Mouse (Mus musculus): ENCODE results near the gene Gm10647.
"Not testable (repeated sequence)": the region's sequence is repeated elsewhere in the genome, so short reads cannot be mapped to it uniquely, and the experiment has no call there.

Gene Gm10647

DNA sequence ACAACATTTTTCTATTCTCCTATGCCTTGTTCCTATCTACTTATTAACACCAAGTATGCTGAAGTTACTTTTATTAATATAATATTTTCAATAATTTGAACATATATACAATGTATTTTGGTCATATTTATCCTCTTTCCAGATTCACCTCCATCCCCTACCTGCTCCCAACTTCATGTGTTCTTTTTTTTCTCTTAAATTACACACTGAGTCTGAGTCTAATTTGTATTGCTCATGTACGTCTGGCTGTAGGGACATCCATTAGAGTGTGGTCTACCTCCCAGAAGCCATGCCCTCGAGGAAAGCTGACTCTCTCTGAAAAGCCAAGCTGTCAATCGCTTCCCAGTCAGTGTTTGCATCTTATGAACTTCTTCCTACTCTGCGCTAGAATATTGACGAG lies at the start of gene Gm10647:
TSS of gene Gm10647 (plus strand) at position 301 of the 400 bp plus-strand sequence.
- no peak for DNase-seq (ENCODE audit: low read depth)

DNA sequence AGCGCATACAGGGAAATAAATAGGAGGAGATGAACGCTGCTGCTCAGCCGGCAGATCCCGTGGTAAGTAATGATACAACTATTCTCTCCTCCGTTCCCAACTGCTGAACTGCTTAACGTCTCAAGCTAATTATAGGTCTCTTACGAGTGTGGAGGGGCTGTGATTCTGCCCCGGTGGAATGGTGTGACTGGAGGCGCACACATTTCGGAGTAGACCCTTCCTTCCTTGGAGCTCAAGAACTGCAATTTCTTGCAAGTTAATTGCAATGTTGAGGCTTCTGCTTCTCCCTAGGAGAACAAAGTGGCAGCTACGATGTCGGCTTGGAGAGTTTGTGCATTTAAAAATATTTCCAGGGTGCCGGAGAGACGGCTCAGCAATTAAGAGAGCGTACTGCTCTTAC lies 48.4 kb upstream of the Gm10647 start:
- DNase-seq (ENCODE audit: low read depth) = no peak

DNA sequence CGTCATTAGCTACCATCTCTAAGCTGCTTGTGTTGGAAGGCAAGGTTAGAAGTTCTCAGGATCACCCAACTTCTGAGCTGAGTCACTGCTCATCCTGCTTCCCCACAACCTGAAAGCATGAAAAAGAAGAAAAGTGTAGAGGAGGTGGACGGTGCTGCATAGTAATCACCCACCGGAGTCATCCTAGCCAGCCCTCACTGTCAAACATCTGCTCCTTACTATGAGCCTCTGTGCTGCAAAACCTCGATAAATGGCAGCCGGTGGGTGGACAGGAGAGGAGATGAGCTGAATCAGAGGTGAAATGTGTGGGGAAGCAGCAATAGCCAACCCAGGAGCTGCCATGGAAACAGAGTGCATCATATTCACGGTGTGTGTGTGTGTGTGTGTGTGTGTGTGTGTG lies 44.0 kb upstream of the Gm10647 start:
- DNase-seq (ENCODE audit: low read depth) = no peak

DNA sequence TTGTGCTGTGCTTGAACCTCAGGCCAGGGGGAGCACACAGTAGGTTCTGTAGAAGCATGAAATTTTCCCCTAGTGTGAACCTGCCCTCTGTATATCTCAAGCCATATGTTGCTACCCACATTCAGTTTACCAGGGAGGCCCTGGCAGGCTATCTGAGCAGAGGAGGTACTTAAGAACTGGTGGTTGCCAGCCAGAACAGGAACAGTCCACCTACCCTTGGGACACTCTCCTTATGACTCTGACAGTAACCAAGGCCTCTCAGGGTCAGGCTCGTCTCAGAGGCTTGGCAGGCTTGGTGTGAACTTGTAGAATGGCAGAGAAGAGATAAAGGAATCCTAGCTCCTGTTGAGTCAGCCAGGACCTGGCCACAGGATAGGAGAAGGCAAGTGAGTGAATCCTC lies 35.8 kb upstream of the Gm10647 start:
- DNase-seq (ENCODE audit: low read depth) = no peak

DNA sequence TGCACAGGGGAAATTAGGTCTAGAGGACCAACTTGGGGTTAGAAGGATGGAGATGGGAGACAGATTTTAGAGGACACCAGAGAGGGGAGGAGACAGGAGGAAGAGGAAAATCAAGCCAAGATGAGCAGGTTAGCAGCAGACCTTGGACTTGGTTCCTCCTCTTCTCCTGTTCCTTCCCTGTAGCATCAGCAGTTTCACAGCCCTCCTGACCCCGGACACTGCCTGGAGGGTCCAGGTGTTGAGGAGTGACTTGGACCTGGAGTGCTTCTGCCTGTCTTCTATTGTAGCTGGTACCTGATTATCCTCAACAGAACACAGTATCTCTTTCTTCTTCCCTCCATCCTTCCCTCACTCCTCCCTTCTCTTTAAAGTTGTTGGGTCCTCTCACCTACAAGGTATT lies 28.1 kb upstream of the Gm10647 start:
- DNase-seq (ENCODE audit: low read depth) = no peak

DNA sequence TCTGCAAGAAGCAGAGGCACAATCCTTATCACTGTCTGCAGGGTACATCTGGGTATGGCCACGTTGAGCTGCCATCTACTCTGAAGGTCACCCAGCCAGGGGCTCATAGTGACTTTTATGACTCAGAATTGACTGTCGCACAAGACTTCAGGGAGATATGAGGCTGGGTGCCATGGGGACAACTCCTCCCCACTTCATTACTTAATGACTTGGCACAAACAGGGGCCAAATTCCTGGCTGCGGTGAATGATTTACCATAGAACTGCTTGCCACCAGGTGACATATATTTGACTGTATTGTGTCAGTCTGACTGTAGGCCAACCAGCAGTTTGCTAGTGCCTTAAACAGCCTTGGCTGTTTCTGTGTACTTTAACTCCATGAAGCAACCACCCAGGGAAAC lies 27.6 kb upstream of the Gm10647 start:
- DNase-seq (ENCODE audit: low read depth) = no peak

DNA sequence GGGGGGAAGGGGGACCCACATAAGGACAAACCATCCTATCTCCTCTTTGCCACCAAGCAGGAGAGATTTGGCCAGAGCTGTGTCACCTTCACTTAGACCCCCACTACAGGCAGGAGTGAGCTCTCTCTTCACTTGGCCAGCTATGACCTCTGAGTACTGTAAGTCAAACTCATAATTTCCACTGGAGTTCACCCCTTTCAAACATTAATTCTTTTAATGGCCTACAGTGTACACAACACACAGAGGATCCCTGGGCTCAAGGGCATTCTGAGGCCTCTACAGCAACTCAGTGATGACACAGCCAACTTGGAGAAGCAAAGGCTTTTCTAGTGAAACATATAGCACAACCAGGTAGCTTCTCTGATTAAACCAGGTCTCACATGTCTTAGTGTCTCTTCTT lies 26.1 kb upstream of the Gm10647 start:
- DNase-seq (ENCODE audit: low read depth) = no peak

DNA sequence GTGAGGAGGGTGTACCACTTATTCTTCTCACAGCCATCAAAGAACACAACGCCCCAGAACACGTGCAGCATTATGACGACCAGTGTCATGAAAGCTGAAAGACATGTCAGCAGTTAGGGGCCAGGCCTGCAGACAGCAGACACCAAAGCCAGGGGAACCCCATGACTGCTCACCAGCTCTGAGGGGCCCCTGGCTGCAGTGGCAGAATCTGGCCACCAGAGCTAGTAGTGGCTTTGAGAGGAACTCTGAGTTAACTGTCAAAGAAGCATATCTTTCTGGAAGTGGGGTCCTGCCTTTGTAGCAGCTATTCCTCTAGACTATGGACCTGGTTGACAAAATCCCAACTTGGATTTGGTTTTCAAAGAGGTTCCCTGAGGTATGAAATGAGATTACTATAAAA lies 12.3 kb upstream of the Gm10647 start:
- not testable (repeated sequence) for DNase-seq (ENCODE audit: low read depth)

DNA sequence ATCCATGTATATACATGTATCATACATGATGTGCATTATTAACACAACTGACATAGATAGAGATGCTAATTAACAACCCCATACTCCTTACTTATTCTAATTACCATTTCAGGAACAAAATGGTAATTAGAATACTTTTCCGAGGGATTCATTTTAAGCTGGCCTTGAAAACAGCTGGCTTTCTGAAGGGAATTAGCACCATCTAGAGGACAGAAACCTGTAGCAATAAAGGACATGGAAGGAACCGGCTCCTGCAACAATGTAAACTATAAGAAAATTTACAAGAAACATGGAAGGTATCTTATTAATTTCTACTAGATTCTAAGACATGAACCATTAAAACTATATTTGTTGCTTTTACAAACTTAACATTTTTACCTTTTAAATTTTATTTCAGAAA lies 9.0 kb upstream of the Gm10647 start:
- peak; percentile 31 for DNase-seq (ENCODE audit: low read depth)

DNA sequence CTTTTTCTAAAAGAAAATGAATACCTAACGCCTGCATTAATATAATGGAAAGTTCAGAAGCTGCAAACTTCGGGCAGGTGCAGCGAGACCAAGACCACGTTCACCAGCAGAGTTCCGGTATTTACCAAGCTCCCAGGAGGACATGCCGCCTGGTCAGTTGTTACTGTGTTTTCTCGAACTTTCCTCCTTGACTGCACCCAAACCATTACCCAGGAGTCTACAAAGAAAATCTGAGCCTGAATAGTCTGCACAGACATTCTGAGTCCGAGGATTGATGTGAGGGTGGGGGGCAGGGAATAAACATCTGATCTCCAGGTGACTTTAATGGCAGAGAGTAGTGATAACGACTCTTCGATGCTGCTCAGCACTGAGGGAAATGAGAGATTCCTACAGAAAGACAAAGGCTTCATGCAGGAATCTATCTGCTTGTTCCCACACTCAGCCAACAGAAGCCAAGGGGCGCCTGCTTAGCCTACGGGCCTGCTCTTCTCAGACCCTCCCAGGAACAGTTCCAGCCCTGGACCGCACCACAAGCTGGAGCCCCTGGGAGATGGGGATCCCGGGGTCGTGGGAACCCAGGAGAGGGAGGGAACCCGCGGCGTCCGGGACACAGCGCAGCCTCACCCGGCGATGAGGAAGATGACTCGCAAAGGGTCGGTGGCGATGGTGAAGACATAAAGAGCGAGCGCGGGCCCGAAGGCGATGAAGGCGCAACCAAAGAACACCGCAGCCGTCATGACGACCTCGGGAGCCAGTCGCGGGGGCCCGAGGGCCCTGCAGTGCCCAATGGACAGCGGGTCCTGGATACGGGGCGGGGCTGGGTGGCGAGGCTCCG lies 2.0 kb upstream of the Gm10647 start:
- no peak for DNase-seq (ENCODE audit: low read depth)

DNA sequence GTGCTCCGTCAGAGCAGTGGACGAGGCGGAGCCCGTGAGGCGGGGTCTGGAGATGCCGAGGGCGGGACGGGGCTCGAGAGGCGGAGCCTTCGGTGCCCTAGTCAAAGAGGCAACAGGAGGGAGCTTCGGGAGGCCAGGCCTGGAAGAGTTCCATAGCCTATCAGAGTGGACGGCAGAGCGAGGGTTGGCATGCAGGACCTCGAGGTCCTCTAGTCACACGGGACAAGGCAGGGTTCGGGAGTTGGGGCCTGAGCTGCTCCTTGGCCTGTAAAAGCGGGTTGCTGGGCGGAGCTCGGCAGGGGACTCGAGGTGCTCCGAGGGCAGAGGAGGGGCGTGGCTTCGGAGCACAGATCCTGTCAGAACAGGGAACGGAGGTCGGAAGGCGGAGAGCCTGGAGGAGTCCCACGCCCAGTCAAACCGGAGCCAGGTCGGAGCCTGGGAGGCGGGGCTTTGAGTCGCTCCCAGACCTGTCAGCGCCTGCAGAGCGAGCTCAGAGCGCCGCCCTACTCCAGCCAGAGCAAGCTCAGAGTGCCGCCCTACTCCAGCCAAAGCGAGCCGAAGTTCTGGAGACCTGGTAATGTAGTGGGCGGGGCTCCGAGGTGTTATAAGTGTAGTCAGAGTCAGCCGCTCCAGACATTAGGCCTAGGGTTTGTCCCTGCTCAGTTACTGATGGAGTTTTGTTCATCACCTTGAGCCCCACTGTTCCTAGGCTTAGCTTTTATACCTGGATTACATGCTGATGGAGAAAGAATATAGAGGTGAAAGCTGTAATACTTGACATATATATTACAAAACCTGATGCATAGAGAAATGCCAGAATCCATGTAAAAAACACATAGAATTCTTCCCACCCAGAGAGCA lies 1.1 kb upstream of the Gm10647 start, which contains the start of gene Aph1b:
TSS of gene Aph1b (minus strand) at position 27 of the 861 bp plus-strand sequence.
- peak; percentile 98 for DNase-seq (ENCODE audit: low read depth)

DNA sequence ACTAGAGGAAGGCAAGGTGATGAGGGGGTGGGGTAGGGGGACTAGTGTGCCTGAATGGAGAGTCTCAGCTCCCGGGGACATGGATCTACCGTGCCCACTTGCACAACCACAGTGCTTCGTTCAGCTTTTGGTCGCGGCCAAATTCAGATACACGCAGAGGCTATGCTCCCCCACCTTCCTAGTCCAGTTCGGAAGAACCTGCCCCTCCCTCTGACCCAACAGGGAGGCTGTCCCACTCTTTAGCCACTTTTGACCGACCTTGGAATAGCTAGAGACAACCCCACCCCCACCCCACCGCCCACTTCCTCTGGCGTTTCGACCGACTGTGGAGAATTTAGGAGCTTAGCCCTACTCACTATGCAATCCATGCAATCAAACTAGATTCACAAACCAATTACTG lies 5.1 kb downstream of the Gm10647 start:
- no peak for DNase-seq (ENCODE audit: low read depth)

DNA sequence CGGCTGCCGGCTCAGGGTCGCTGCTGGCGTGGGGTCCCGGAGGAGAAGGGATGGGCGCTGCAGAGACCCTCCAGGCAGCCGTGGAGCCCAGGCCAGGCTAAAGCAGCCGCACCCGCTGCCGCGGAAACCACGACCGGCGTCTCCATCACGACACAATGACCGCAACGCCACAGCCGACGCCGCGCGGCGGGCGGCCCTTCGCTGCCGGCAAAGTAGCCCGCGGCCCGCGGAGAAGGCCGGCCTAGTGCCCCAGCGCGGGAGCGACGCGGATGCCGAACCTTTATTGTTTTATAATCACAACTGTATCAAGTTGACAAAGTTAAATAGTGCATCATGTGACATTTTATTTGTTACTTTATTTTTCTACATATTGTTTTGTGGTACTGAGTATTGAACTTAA lies 9.1 kb downstream of the Gm10647 start:
- DNase-seq (ENCODE audit: low read depth) = not testable (repeated sequence)

DNA sequence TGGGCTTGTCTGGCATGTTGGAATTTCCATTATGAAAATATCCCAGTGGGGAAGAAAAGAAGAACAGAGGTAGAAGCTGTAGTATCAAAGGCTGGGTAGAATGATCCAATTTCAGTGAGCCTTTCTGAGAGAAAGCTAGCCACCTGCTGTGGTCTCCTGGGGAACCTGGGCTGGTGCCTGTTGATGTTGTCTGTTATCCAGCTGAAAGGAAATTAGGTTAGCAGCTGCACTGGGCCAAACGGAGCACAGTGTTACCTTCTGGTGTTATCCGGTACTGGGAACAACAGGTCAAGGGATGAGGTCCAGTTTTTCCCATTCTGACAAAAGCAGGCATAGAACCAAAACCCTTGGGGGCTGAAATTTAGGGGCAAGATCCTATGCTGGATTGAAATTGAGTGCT lies 16.6 kb downstream of the Gm10647 start:
- no peak for DNase-seq (ENCODE audit: low read depth)

DNA sequence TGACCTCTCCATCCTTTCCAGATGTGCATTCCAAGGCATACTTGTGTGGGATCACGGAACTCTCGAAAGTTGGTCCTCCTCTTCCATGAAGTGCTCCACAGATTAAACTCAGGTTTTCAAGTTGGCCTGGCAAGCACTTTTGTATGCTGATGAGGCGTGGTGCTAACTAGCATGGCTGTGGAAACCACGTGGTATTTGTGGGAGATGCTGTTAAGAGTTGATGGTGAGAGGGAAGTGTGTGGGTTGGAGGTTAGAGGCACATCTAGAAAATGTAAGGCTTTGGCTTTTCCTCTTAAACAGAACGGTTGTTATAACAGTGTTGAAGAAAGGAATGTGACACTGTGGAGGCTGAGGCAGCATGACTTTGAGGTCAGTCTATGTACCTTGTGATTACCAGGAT lies 24.2 kb downstream of the Gm10647 start:
- DNase-seq (ENCODE audit: low read depth) = no peak

DNA sequence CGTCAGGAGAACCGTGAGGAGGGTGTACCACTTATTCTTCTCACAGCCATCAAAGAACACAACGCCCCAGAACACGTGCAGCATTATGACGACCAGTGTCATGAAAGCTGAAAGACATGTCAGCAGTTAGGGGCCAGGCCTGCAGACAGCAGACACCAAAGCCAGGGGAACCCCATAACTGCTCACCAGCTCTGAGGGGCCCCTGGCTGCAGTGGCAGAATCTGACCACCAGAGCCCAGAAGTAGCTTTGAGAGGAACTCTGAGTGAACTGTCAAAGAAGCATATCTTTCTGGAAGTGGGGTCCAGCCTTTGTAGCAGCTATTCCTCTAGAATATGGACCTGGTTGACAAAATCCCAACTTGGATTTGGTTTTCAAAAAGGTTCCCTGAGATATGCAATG lies 25.4 kb downstream of the Gm10647 start:
- DNase-seq (ENCODE audit: low read depth) = not testable (repeated sequence)

DNA sequence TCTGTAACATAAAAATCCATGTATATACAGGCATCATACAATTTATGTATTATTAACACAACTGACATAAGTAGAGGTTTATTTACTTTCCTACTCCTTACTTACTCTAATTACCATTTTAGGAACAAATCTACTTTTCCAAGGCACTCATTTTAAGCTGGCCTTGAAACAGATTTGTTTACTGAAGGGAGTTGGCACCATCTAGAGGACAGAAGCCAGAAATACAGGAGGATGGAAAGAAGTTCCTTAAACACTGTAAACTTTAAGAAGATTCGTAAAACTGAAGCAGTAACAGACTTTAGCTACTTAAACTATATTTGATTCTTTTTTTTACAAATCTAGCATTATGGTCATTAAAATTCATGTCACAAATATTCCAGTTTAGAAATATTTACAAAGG lies 29.2 kb downstream of the Gm10647 start:
- peak; percentile 48 for DNase-seq (ENCODE audit: low read depth)

DNA sequence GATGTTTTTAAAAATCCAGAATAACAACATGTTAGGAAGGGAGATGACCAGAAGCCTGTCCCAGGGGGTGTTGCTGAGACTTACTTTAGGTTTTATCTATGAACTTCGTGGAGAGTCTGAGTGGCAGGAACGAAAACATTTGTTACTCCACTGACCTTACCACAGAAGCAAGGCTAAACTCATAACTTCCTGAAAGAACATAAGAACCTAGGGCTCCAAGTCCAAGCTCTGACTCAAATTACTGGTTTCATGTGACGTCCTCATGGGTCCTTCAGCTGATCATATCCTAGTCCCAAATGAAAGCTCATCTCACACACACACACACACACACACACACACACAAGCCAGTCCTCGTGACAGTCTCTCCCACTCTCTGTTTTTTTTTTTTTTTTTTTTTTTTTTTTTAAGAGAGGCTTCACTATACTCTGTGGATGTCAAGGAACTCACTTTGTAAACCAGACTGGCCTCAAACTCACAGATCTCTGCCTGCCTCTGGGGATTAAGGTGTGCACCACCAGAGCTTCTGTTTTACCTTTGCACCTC lies 35.6 kb downstream of the Gm10647 start:
- DNase-seq (ENCODE audit: low read depth) = no peak

DNA sequence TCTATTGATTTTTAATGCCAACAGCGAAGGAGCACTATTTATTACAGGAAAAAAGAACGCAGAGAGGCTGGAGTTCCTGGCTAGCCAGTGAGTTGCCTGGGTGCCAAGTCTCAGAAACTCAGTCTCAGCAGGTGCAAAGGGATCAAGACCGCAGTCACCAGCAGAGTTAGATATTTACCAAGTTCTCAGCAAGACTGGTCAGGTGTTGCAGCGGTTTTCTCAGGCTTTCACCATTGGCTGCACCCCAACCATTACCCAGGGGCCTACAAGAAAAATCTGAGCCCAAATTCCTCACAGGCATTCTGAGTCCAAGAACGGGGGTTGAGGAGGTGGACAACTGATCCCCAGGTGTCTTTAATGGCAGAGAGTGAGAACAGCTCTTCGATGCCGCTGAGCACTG lies 37.0 kb downstream of the Gm10647 start:
- DNase-seq (ENCODE audit: low read depth) = no peak

DNA sequence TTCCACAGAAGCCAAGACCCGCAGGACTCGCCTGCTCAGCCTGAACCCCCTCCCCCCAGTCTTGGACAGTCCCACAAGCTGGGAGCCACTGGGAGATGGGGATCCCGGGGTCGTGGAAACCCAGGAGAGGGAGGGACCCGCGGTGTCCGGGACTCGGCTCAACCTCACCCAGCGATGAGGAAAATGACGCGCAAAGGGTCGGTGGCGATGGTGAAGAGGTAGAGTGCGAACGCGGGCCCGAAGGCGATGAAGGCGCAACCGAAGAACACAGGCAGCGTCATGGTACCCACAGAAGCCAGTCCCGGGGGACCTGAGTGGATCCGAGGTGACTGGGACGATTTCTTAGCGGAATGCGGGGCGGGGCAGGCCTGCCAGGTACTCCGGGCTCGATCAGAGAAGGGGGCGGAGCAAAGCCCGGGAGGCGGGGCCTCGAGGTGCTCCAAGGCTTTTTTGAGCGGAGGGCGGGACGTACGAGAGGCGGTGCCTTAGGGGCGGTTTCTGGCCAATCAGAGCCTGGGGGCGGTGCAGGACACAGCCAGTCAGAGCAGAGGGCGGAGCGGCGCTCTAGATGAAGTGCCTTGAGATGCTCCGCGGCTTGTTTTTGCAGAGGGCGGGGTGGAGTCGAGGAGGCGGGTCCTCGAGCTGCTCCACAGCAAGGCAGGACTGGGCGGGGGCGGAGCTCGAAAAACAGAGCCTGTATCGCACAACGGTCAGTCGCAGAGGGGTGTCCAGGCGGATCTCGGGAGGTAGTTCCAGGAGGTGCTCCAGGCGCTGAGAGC lies 37.7 kb downstream of the Gm10647 start, which contains the start of gene Aph1c:
TSS of gene Aph1c (minus strand) at position 409 of the 779 bp plus-strand sequence.
- peak; percentile 99 for DNase-seq (ENCODE audit: low read depth)

DNA sequence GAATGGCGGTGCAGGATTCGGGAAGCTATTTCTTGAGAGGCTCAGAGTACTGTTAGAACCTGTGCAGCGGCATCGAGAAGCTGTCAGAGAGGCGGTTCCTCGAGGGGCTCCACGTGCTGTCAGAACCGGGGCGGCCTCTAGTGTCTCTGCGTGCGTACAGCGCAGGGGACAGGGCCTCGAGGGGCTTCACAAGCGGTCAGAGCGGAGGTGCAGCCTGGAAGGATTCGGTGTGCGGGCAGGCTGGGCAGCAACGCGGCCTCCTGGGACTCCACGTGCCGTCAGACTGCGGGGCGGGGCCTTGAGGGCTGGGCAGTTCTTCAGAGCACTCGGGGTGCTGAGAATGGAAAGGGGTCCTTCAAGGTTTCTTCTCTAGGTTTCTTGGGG lies 38.2 kb downstream of the Gm10647 start:
- DNase-seq (ENCODE audit: low read depth) = peak; percentile 34

DNA sequence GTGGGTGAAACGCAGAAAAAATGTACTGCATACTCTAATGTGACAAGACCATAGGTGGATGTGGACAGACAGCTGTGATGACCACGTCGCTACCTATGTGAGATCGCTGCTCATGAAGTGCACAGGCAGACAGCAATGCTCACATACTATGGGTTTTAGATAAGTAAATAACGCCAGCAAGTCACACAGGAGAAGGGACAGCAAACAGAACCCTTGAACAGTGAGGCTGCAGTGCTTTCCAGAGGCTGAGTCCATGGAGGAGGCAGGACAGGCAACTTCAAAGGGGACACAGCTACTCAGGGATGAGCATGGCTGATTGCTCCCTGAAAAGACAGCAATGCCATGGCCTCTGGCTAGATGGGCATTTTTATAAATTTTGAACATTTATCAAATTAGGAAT lies 50.0 kb downstream of the Gm10647 start:
- DNase-seq (ENCODE audit: low read depth) = no peak
